Mouse (Mus musculus) granulocyte monocyte progenitor cell, adult 5-6 weeks (primary cell): ENCODE measurements around the gene Gprc5b. TPM values are rescaled to one million over a fixed set of nuclear protein-coding genes. Genes with fewer than 3 reads are reported as not detected.

Experiments used
- ATAC-seq: replicated peaks from 2 replicates; pipeline ENCODE4 v1.8.0; 2016; ENCODE audit warnings: mild to moderate bottlenecking, moderate TSS enrichment, inconsistent platforms; ENCODE audit not compliant: poor library complexity, severe bottlenecking
- total RNA-seq, 2 experiments: library from RNA; stranded (forward) in 1 of 2; stranded (reverse) in 1 of 2; fragments of 200-712, 200-1000 nt in 1 of 2; fragments of >200 nt in 1 of 2; fragmentation: Nextera tagmentation in 1 of 2; gene quantifications; 2 replicates each; pipeline ENCODE4 v1.2.3; 2014 to 2017

The Gprc5b gene
- total RNA-seq, 2 experiments from 2014 or later = not detected

- no peak for ATAC-seq
Measured at GRCm38 (mm10) chr7:118922441-118923202, 72.4 kb downstream of the Gprc5b start.

Other genes starting within 250 kb of the Gprc5b start
- gene Iqck, start 139.5 kb downstream of the Gprc5b start, total RNA-seq (2014; fragmentation: Nextera tagmentation) = 0.58 TPM in 1 of 2 replicates, not detected in the other
- 0.57 and 1.2 TPM in 2 replicates for gene Iqck, start 139.5 kb downstream of the Gprc5b start, total RNA-seq (2017)
- 42.5 and 51.6 TPM in 2 replicates for gene Knop1, start 139.0 kb downstream of the Gprc5b start, total RNA-seq (2014; fragmentation: Nextera tagmentation)
- 36.8 and 72.4 TPM in 2 replicates for gene Knop1, start 139.0 kb downstream of the Gprc5b start, total RNA-seq (2017)
- not detected in 2 replicates for gene Gpr139, start 189.4 kb upstream of the Gprc5b start, total RNA-seq (2014; fragmentation: Nextera tagmentation)
- not detected in 2 replicates for gene Gpr139, start 189.4 kb upstream of the Gprc5b start, total RNA-seq (2017)